Mouse (Mus musculus): Measurements from ENCODE around the gene Rgs8.

GRCm38 (mm10) chr1:153677635-153678034 is 24.8 kb downstream of the Rgs8 start:
- TF ChIP-seq CTCF (conservative IDR thresholded peaks at IDR 0.05; ENCODE audit: insufficient read depth, insufficient read length, low read depth, low read length) (no peak), POLR2A (IDR thresholded peaks at IDR 0.05; ENCODE audit: low read depth, low read length) (no peak)
